Mouse (Mus musculus) olfactory bulb, adult 2 months (tissue): ENCODE data around the gene Dnase1l3.

Experiments used
- CTCF ChIP-seq: fragments of 200-500 bp; IDR thresholded peaks from 2 replicates; pipeline ENCODE4 v1.5.1; 2012; ENCODE audit warnings: low read depth, mild to moderate bottlenecking, low read length, moderate library complexity; ENCODE audit not compliant: insufficient read depth
- POLR2A ChIP-seq: fragments of 200-500 bp; IDR thresholded peaks from 2 replicates; pipeline ENCODE4 v1.6.1; 2012; ENCODE audit warnings: mild to moderate bottlenecking, low read depth, low read length, moderate library complexity; ENCODE audit not compliant: insufficient read depth

- TF ChIP-seq CTCF (no peak), POLR2A (no peak)
Measured at GRCm38 (mm10) chr14:8003727-8004670, 9.6 kb upstream of the Dnase1l3 start.
